Mouse (Mus musculus) heart, embryonic 10.5 days (tissue): ENCODE measurements around the gene Hist1h2af. TPM values are rescaled to one million over a fixed set of nuclear protein-coding genes. Genes with fewer than 3 reads are reported as not detected.

Source experiments
- microRNA-seq: library from miRNA; unstranded; fragments of <30 nt; microRNA quantifications from one replicate; pipeline ENCODE4, GENCODE M21; 2017
- polyA plus RNA-seq: library from polyadenylated mRNA; unstranded; fragments of >200 nt; fragmentation: Nextera tagmentation; extraction: Ambion mirVana; gene quantifications from 2 replicates; pipeline ENCODE4 v1.2.1, GENCODE M21; 2016

Hist1h2af gene
- polyA plus RNA-seq, 1 experiment from 2014 or later, result 4.9 TPM

Small RNAs within 50 kb of the gene (microRNA-seq; reads per million reads assigned to microRNA genes)
- gene Gm44297 (not detected), gene Gm44359 (not detected), gene Gm44394 (not detected), gene n-TStga1 (2.5 reads per million, percentile 2 among the genes with 10 or more reads in this experiment)

Other genes starting within 250 kb of the Hist1h2af start
- gene Zfp322a, start 164.7 kb upstream of the Hist1h2af start, polyA plus RNA-seq, result 39.0 and 42.2 TPM in 2 replicates
- 10.1 and 13.0 TPM in 2 replicates for gene Abt1, start 110.0 kb upstream of the Hist1h2af start, polyA plus RNA-seq
- 0.04 and 0.96 TPM in 2 replicates for gene Btn1a1, start 68.0 kb upstream of the Hist1h2af start, polyA plus RNA-seq
- 0.30 and 0.75 TPM in 2 replicates for gene Btn2a2, start 45.0 kb upstream of the Hist1h2af start, polyA plus RNA-seq
- gene Hist1h4h, start 2.9 kb upstream of the Hist1h2af start, polyA plus RNA-seq, result 2.5 and 2.8 TPM in 2 replicates
- gene Hist1h3g, start 1.5 kb downstream of the Hist1h2af start, polyA plus RNA-seq, result 3.2 and 3.5 TPM in 2 replicates
- gene Hist1h2bh, start 9.5 kb downstream of the Hist1h2af start, polyA plus RNA-seq, result 0.22 and 0.73 TPM in 2 replicates
- 0.31 and 0.99 TPM in 2 replicates for gene Hist1h3f, start 10.1 kb downstream of the Hist1h2af start, polyA plus RNA-seq
- 0.51 TPM in 1 of 2 replicates, not detected in the other for gene Hist1h4f, start 17.7 kb downstream of the Hist1h2af start, polyA plus RNA-seq
- gene Hist1h1d, start 19.4 kb downstream of the Hist1h2af start, polyA plus RNA-seq, result 0.17 and 0.36 TPM in 2 replicates
- gene Hist1h3e, start 28.5 kb downstream of the Hist1h2af start, polyA plus RNA-seq, result 3.0 and 3.5 TPM in 2 replicates
- 39.9 and 49.4 TPM in 2 replicates for gene Hist1h2ae, start 37.3 kb downstream of the Hist1h2af start, polyA plus RNA-seq
- 2.8 and 4.8 TPM in 2 replicates for gene Hist1h2bg, start 37.5 kb downstream of the Hist1h2af start, polyA plus RNA-seq
- 1.1 and 1.8 TPM in 2 replicates for gene Hist1h2bf, start 40.3 kb downstream of the Hist1h2af start, polyA plus RNA-seq
- 0.54 and 1.1 TPM in 2 replicates for gene Hist1h2ad, start 40.5 kb downstream of the Hist1h2af start, polyA plus RNA-seq
- gene Hist1h3d, start 41.9 kb downstream of the Hist1h2af start, polyA plus RNA-seq, result 1.4 and 5.3 TPM in 2 replicates
- 41.9 and 60.3 TPM in 2 replicates for gene Hist1h4d, start 47.7 kb downstream of the Hist1h2af start, polyA plus RNA-seq
- 1.2 and 1.9 TPM in 2 replicates for gene Hist1h2be, start 87.2 kb downstream of the Hist1h2af start, polyA plus RNA-seq
- gene Hist1h1e, start 88.7 kb downstream of the Hist1h2af start, polyA plus RNA-seq, result 9.5 and 11.1 TPM in 2 replicates
- 0.63 and 0.84 TPM in 2 replicates for gene Hist1h2ac, start 150.0 kb downstream of the Hist1h2af start, polyA plus RNA-seq
- gene Hist1h2bc, start 150.3 kb downstream of the Hist1h2af start, polyA plus RNA-seq, result 24.3 and 29.4 TPM in 2 replicates
- 0.24 TPM in 1 of 2 replicates, not detected in the other for gene Hist1h1t, start 161.9 kb downstream of the Hist1h2af start, polyA plus RNA-seq
- 3.2 and 3.3 TPM in 2 replicates for gene Hist1h4c, start 164.5 kb downstream of the Hist1h2af start, polyA plus RNA-seq
- 5.2 and 8.3 TPM in 2 replicates for gene Hfe, start 176.9 kb downstream of the Hist1h2af start, polyA plus RNA-seq
- 17.2 TPM in 2 replicates for gene Hist1h1c, start 204.9 kb downstream of the Hist1h2af start, polyA plus RNA-seq
- 4.2 and 4.4 TPM in 2 replicates for gene Hist1h3c, start 211.7 kb downstream of the Hist1h2af start, polyA plus RNA-seq
- 1.4 and 2.9 TPM in 2 replicates for gene Hist1h2bb, start 212.8 kb downstream of the Hist1h2af start, polyA plus RNA-seq
- 16.1 and 23.3 TPM in 2 replicates for gene Hist1h2ab, start 217.2 kb downstream of the Hist1h2af start, polyA plus RNA-seq
- 2.6 and 3.2 TPM in 2 replicates for gene Hist1h3b, start 218.4 kb downstream of the Hist1h2af start, polyA plus RNA-seq
- gene Hist1h4b, start 223.1 kb downstream of the Hist1h2af start, polyA plus RNA-seq, result 3.4 and 4.4 TPM in 2 replicates
- gene Hist1h4a, start 227.3 kb downstream of the Hist1h2af start, polyA plus RNA-seq, result 0.28 TPM in 1 of 2 replicates, not detected in the other
- 2.0 and 3.2 TPM in 2 replicates for gene Hist1h3a, start 228.5 kb downstream of the Hist1h2af start, polyA plus RNA-seq
- 1.2 and 1.4 TPM in 2 replicates for gene Hist1h1a, start 229.8 kb downstream of the Hist1h2af start, polyA plus RNA-seq
- gene Trim38, start 236.0 kb downstream of the Hist1h2af start, polyA plus RNA-seq, result 0.14 TPM in 1 of 2 replicates, not detected in the other